Mouse (Mus musculus) spleen, embryonic (tissue): ENCODE measurements around the gene Hsd17b13.
"Not testable (repeated sequence)": the region's sequence is repeated elsewhere in the genome, so short reads cannot be mapped to it uniquely, and the experiment has no call there.

ENCODE experiments used
- CTCF ChIA-PET: fragments of 350-600 bp; sonication (Branson Sonifier 250); formaldehyde crosslinking; loops from one replicate; lab custom pipeline; 2022; lab: Charles Lee

The Hsd17b13 gene

DNA sequence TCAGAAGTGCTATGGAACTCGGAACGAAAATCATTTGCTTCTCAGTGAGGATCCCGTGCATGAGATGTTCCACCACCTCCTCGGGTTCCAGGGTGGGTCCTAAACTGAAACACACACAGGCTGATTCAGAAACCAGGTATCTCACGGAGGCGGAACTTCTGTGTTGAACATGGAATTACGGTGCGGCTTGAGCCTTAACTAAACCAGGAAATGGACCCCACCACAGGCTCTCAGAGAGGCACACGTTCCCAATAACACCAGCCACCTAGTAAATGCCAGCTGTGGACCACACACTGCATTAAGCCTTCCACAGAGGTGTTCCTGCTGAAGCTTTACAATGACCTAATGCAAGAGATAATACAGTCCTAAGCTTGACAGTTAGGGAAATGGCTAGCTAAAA lies 15.6 kb upstream of the Hsd17b13 start:
- CTCF ChIA-PET, result interaction anchor here (0.6 to 0.7 kb wide), 2 partner anchors 13 to 55 kb away, joined by 3 to 7 read pairs; no protein-coding TSS in a partner anchor

DNA sequence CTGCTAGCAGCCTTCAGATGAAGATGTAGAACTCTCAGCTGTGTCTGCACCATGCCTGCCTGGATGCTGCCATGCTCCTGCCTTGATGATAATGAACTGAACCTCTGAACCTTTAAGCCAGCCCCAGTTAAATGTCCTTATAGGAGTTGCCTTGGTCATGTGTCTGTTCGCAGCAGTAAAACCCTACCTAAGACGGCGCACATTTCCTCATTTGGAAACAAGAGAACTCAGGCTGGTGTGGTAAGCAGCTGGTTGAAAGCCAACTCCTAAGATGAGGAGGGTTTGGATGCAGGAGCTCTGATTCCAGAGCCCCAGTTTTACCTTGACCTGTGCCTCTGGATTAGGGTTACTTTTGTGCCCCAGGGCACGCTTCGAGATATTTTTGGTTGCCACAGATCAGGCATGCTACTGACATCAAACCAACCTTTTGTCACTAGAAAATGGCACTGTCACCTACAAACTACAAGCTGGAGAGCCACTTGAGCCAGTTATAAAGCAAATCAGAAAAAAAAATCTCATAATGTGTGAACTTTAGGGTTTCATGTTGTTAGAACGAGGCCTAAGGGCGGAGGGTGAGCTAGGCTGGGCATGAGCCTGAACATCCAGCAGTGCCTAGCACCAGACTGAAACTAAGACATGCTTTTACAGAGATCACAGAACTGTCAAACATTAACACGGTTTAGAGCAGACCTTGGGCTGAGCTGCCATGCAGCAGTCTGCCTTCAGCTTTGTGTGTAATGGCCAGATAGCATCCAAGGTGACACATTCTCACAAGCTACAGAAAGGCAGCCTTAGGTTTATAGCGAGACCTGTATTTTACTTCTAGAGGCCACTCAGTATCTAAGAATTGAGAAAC lies 3.7 kb upstream of the Hsd17b13 start:
- CTCF ChIA-PET, result no interaction called here

DNA sequence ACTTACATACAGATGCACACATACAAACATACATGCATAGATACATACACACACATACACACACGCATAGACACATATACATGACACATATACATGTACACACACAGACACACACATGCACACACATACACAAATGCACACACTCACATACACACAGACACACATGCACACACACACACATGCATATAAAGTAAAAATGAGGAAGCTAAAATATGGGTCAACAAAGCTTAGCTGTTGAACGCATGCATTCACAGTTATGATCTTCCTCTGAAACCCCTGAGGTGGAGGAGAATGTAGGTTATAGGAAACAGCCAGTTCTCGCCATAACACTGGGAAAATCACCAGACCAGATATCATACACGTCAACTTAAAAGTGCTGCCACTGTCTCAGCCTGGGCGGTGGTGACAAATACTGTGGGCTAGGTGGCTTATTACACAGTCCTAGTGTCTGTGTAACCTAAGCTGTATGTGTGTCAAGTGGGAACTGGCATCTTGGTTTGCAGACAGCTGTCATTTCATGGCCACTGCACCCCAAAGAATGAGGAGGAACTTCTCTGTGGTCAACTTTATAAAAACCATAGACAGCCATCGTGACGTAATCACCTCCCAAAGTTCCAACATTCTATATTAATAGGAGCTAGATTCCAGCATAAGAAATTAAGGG lies 829 bp upstream of the Hsd17b13 start:
- CTCF ChIA-PET, result no interaction called here

DNA sequence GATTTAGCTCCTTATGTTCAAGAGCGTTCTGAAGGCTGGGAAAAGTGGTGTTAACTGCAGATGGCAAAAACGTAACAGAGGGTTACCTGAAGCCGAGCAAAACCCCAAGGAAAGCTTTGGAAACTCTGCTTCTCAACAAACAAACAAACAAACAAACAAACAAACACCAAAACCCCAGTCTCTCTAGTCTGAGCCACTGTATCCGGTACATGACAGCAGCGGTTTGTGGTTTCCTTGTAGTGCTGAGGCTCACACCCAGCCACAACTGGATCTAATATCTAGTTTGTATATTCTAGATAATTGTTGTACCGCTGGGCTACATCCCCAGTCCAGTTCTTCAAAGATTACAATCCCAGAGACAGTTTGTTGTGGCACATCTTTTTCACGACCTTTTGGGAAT lies 1.5 kb downstream of the Hsd17b13 start:
- CTCF ChIA-PET, result no interaction called here

DNA sequence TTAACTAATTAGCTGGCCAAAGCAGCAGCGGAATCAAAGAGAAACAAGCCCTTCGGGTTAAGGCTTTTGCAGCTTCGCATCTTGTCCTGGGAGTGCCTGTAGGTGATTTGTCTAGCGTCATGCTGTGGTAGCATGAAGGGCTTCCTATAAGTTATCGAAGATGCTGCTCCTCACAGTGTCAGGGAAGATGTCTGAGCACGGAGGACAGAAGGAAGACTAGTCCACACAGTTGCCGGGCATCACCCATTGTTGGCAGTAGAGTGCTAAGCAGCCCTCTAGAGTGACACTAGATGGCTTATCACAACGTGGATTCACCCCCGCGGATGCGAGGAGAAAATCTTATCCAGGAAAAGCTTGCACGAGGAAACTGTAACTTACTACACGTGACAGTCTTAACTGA lies 4.4 kb downstream of the Hsd17b13 start:
- CTCF ChIA-PET, result no interaction called here

DNA sequence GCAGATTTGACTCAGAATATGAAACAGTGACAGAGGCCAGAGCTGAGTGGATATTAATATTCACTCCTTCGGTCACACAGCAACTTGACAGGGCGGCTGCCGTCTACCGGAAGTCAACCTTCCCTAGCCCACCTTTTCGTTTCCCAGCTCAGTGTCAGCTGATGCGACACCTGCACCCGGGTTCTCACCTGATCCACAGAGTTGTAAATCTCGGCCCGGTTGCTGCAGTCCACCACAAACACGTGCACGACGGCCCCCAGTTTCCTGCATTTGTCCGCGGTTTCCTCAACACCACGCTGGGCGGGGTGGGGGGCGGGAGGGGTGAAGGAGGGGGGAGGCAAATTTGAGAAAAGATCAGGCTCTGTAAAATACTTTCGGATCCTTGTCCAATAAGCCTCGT lies 4.8 kb downstream of the Hsd17b13 start:
- CTCF ChIA-PET, result no interaction called here

DNA sequence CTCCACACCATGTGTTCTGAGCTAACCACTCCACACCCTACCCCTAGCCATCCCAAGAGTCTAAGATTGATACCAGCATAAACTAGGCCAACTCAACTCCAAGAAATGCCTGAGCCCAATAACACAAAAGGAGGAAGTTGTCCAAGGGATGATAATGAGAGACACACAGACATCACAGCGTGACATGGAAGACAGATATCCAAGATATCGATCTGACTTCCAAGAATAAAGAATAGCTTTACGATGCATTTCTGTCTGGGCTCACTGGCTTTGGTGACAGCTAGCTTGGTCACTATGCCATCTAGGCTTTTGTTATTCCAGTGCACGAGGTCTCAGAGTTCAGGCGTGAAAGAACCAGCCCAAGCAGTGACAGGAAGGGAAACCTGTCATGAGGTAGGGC lies 6.2 kb downstream of the Hsd17b13 start:
- CTCF ChIA-PET, result no interaction called here

DNA sequence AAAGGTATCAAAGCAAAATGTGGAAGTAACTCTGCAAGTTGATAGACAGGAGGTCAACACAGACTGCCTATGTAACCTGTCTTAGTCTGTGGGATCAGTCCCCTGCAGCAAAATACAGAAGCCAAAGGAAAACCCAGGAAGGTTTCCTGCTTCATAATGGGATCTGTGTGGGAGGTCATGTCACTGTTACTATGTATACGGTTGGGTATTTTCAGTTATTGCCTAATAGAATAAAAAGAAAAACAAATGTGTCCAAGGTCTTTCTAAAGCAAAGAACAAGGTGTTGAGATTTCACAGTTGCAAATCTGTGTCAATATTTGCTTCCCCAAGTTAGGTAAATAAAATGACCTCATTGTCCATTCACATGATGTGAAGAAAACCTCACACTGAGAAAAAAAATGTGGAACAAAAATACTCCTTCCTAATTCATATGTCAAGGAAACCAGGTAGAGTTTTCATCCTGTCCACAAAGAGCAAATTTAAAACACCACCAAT lies 14.2 kb downstream of the Hsd17b13 start:
- CTCF ChIA-PET, result no interaction called here

DNA sequence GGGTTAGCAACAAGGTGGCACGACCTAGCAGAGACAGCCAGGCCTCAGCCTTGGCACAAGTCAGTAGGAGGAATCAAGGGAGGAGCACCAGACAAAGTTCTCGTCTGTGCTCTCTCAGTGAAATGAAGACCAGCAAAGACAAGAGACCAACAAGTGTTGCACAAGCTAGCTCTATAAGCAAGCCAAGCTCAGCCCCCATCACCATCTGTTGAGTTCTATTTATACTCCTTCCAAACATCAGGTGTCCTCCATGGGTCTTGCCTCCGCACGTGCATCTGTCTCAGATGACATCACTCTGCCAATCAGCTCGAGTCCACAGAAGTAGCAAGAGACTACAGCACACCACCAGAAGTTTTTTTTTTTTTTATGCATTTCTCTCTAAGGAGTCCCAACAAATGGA lies 22.6 kb downstream of the Hsd17b13 start:
- CTCF ChIA-PET, result no interaction called here

DNA sequence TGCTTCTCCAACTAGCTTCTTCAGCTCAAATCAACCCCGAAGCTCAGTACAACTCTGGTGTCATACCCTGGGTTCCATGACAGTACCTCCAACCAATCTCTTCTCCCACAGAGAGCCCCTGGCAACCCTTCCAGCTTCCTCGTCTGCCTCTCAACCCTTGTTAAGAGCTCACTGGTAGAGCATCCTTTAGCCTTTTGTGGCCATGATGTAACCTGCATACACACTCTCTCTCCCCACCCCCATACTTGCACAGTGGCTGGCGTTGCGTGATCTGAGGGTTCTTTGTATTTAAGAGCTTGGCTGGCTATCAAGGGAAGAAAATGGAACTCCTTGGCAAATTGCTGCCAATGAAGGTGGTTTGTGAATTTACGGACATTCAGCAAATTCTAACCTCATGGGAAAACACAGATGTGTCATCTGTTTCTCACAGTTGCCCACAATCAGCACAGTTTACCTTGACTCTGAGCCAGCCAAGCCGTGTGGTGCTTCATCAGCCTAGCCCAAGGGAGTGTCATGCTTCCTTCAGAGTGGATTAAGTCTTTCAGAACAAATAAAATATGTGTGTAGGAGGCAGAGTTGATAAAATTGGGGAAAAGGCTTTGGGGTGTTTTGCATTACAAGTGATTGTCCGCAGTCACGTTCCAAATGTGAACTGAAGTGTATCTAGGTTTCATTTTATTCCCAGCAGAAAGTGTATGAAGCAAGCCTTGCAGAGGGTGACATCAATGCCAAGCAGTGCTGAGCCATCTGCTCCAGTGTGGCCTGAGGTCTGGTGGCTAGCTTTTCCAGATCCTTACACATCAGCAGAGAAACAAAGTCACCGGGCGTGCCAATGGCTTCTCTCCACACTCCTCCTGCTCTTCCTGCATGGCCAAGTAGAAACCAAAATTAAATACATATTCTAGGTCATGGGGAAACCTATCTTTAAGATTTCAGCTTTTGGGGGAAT lies 23.8 kb downstream of the Hsd17b13 start:
- CTCF ChIA-PET, result interaction anchor here (0.5 kb wide), 1 partner anchor 809 kb away, joined by 6 read pairs; no protein-coding TSS in a partner anchor

DNA sequence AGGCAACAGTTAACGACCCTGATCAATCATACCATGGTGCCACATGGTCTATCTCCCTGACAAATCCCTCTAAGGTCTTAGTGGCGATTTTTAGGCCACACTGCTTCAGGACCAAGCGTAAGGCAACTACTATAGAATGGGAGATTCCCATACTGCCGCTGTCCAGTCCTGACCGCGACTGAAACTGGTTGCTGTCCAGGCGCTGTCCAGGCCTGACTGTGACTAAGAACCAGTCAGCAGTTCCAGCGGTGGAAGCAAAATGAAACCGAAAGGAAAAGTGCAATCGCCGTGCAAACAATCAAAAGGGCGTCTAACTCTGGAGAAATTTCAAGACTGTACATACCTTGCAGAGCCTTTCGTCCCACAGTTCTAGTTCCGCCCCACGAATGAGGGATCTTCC lies 27.1 kb downstream of the Hsd17b13 start:
- CTCF ChIA-PET, result not testable (repeated sequence)

DNA sequence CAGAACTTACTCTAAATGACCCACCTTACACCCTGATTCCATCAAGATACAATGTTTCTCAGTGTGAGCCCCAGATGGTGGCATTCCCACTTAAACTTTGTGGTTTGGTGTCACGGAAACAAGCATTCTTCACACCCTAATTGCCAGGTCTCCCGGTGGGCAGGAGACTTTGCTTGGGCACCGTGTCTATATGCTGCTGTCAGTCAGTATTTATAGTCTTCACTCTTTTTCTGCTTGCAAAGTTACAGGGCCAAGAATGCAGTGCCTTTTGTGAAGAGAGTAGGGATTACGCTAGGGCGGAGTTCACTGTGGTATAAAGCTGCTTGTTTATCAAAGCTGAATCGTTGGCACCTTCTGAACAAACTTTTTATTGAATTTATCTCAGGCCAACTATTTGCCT lies 34.0 kb downstream of the Hsd17b13 start:
- CTCF ChIA-PET, result interaction anchor here (0.7 kb wide), 1 partner anchor 70 kb away, joined by 9 read pairs; no protein-coding TSS in a partner anchor

DNA sequence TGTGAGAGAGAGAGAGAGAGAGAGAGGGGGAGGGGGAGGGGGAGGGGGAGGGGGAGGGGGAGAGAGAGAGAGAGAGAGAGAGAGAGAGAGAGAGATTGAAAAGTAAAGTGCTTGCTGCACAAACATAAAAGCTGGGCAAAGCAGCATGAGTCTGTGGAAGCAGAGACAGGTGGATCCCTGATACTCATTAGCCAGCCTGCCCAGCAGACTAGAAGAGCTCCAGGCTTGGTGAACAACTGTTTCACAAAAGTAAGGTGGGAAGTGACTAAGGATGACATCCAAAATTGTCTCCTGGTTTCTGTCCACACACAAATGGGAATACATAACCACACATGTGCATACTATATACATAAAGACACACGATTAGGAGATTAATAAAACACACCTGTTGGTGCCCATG lies 37.4 kb downstream of the Hsd17b13 start:
- CTCF ChIA-PET, result no interaction called here

DNA sequence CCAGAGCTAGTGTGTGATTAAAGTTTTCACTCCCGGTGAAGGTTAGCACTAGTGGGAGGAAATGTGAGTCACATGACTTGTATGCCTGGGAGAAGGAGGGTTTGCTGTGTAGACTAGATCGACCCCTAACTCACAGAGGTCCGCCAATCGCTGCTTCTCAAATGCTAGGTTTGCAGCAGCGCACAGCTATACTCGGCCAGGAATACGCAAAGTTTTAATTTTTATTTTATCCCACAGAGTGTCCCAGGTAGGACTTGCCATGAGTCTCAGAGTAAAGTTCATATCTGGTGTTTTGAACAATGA lies 37.9 kb downstream of the Hsd17b13 start:
- CTCF ChIA-PET, result no interaction called here

DNA sequence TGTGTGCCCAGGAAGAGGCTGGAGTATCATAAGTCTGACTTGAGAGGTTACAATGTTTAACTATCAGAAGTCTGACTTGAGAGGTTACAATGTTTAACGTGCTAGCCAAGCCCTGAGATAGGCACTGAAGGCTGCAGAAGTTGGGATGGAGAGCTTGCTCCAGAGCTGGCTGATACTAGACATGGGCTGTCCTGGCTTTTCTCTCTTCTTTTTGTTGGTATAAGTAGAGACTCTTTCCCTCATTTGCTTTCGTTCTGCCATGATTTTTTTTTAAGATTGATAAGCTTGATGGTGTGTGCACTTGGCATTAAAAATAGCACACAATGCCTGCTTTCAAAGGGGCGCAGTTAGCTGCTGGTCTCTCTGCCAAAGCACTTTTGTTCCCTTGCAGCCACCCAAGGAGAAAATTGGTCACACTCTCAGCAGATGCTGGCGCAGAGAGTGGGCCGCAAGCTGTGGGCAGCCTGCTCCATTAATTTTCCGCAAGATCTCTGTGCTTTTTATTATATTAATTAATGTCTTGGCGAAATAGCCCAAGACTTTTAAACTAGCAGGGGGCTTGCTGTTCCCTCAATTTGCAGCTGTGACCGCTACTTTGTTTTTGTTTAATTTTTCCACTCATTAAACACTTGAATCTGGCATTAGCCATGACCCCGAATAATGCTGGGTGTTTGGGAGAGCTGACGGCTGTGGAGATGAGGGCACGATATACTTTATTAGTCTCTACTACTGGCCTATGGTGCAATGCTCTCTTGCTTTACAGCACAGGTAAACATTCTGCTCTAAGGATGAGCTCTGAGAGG lies 38.5 kb downstream of the Hsd17b13 start:
- CTCF ChIA-PET, result no interaction called here

DNA sequence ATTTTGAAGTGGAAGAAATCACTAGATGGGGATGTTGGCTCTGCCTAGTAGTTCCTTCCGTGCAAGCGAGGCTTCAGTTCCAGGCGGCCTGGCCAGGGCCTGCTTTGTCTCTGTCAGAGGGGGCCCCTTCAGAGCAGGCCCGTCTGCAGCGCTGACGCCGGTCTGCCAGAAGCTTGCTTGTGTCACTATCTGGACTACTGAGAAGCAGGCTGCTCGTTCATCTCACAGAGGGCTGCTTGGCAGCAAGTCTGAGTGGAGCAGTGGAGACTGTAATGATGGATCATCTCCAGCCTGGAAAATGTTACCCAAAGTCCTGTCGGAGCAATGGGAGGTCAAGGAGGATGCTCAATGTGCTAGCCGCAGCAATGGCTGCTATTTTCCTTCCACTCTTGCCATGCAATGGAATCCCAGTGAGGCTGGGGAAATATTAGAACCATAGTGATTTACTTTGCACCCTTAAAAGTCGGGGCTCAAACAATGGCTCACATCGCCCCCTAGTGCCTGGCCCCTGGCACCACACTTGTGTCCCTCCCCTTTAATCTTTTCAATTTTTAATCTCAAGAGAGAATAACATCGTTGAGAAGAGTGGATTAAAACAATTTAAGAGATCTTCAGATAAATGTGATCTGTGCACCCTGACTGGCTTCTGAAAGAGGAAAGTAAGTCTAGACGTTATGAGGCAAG lies 40.2 kb downstream of the Hsd17b13 start:
- CTCF ChIA-PET, result interaction anchor here (0.5 kb wide), 1 partner anchor 56 kb away, joined by 3 read pairs; no protein-coding TSS in a partner anchor

DNA sequence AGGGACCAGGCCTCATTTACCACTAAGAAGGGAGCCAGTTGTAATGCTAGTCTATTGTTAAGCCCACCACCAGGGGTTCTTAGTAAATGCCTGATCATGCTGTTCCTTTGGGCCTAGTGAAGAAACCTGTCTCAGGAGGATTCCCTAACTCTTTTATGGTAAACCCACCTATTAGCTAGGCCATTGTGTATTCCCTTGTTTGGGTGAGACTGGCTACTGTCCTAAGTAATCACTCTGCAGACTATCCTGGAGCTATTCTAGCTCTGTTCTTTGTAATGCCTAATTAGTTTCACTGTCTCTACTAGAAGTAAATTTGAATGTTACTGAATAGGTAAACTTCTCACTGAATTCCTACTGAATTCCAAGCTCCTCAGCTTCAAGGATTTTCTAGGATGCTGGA lies 45.3 kb downstream of the Hsd17b13 start:
- CTCF ChIA-PET, result not testable (repeated sequence)

DNA sequence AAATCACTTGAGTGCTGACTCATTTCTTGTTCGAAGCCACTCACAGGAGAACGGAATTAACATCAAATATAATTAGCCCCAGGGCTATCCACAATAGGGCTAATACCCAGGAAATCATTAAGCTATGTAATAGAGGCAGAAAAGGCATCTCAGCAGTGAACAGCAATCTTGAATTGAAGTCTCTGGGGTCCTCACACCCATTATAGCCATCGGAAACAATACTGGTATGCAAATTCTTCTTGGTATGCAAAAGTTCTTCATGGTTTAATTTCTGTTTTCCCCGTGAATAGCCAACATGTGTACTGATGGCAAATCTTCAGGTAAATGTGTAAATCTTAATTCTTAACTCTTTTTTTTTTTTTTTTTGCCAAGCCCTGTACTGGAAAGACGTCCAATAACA lies 46.7 kb downstream of the Hsd17b13 start:
- CTCF ChIA-PET, result no interaction called here

DNA sequence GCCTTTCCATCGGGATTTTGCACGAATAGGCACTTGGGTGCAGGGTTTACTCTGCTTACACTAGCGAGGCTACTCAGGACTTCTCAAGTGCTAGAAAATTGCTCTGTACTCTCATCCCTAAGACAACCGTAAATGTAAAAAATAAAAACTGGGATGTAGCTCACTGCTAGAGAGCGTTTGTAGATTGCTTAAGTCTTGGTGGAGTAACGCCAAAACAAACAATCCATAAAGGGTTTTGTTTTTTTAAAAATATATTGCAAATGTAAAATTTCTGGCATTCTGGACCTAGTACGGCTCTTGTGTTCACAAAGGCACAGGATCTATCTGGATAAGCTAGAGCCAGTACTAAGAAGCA lies 49.0 kb downstream of the Hsd17b13 start:
- CTCF ChIA-PET, result interaction anchor here (1.1 kb wide), 1 partner anchor 17 kb away, joined by 3 read pairs; the partner anchor contains the start of gene Klhl8

DNA sequence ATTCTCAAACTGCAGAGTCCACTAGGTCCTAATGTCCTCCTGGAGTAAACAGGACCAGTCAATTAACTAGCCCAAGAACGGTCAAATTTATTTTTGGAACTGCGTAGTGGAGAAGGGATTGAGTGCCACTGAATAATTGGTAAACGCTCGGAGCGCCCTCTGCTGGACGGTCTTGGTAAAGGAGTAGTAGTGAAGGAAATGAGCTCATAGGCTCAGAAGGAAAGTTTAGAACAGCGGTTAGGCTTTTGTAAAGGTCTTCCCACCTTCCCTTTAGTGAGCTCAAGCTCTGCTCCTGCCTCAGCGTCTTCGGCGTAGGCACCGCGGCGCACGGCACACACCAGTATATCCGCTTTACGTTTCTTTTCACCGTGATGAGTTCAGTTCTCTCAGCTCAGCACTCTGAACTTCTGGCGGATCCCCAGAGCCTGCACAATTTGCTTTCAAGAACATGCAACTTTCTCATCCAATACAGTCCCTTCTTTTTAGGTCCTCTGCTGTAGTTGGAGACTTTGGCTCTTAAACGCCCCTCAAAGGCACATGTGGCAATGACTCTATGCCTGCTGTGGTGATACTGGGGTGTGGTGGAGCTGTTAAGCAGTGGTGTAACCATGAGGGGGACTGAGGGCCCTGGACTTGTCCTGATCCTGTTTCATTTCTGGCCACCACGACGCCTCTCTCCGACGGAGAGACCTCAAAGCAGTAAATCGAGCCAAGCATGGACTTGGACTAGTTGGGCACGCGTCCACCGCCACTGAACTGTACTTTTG lies 49.6 kb downstream of the Hsd17b13 start:
- CTCF ChIA-PET, result no interaction called here
